Mouse (Mus musculus) embryonic facial prominence, embryonic 14.5 days (tissue): ENCODE measurements around the gene Brd3. TPM values are rescaled to one million over a fixed set of nuclear protein-coding genes. Genes with fewer than 3 reads are reported as not detected.

Experiments used
- ATAC-seq: fragments of 200-750 bp; cut with Nextera tagmentation; 2 replicates; pipeline ENCODE4 v1.8.0; 2017; ENCODE audit warnings: low read depth, moderate number of reproducible peaks, moderate TSS enrichment
- DNase-seq: peaks from one replicate; pipeline ENCODE4 v3.0.0-alpha.2; 2015; ENCODE audit warnings: low spot score
- H3K27ac ChIP-seq: fragments of 300-500 bp; sonication (generic); replicated peaks from 2 replicates; pipeline ENCODE4 v1.5.1; 2014; ENCODE audit warnings: low read depth, mild to moderate bottlenecking, low read length, moderate library complexity
- H3K27me3 ChIP-seq: fragments of 300-500 bp; sonication (generic); replicated peaks from 2 replicates; pipeline ENCODE4 v1.6.1; 2014; ENCODE audit warnings: low read length; ENCODE audit not compliant: control insufficient read depth, insufficient read depth
- H3K36me3 ChIP-seq: fragments of 300-500 bp; sonication (generic); 2 replicates; pipeline ENCODE4 v1.6.1; 2014; ENCODE audit warnings: low read length, mixed read lengths; ENCODE audit not compliant: control insufficient read depth, insufficient read depth
- H3K4me1 ChIP-seq: fragments of 300-500 bp; sonication (generic); 2 replicates; pipeline ENCODE4 v1.6.1; 2014; ENCODE audit warnings: antibody characterized with exemption, low read length; ENCODE audit not compliant: control insufficient read depth, insufficient read depth
- H3K4me2 ChIP-seq: fragments of 300-500 bp; sonication (generic); 2 replicates; pipeline ENCODE4 v1.6.1; 2014; ENCODE audit warnings: low read depth, mild to moderate bottlenecking, low read length, moderate library complexity, mixed read lengths
- H3K4me3 ChIP-seq: fragments of 300-500 bp; sonication (generic); 2 replicates; pipeline ENCODE4 v1.5.1; 2014; ENCODE audit warnings: low read depth, mild to moderate bottlenecking, low read length
- H3K9ac ChIP-seq: fragments of 300-500 bp; sonication (generic); 2 replicates; pipeline ENCODE4 v1.6.1; 2014; ENCODE audit warnings: low read depth, mild to moderate bottlenecking, low read length, moderate library complexity, mixed read lengths
- H3K9me3 ChIP-seq: fragments of 300-500 bp; sonication (generic); 2 replicates; pipeline ENCODE4 v1.6.1; 2016; ENCODE audit warnings: low read length; ENCODE audit not compliant: control insufficient read depth
- WGBS: fragments of 180-500 bp; shearing (Covaris S2); extraction: QIAGEN DNeasy Blood & Tissue Kit; methylation state at CpG from one replicate; pipeline ENCODE4 v1.1.7; 2014; 5-methylcytosine and 5-hydroxymethylcytosine counted together
- polyA plus RNA-seq: library from polyadenylated mRNA; unstranded; fragments of >200 nt; fragmentation: Nextera tagmentation; extraction: Ambion mirVana; gene quantifications from 2 replicates; pipeline ENCODE4 v1.2.1, GENCODE M21; 2014

The Brd3 gene
- polyA plus RNA-seq, 1 experiment from 2014 or later, result 131 TPM

DNA sequence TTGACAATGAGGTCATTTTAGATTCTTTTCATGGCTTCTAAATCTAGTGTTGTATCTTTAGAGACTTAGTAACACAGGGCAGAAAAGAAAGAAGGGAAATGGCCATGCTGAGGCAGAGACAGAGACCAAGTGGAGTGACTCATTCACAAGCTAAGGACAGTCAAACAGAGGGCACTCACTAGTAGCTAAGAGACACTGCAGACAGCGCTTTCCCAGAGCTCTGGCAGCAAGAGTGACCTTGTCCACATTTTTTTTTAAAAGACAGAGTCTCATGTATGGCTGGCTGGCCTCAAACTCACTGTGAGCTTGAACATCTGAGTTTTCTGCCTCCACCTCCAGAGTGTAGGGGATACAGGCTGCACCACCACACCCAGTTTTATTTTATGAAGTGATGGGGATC is 69.6 kb downstream of the Brd3 start:
- Histone ChIP-seq H3K36me3 (no peaks in the 10 kb centered on the region), H3K9ac (no peak overlapping the region), H3K4me2 (no peak overlapping the region), H3K9me3 (no peaks in the 10 kb centered on the region), H3K4me1 (peaks cover 3% of the 10 kb centered on the region), H3K27me3 (no peaks in the 10 kb centered on the region), H3K27ac (no peak overlapping the region), H3K4me3 (no peak overlapping the region)
- 68% methylated on average over 1 of the region's 1 CpGs for WGBS
- ATAC-seq, result no peak
- no peak for DNase-seq

DNA sequence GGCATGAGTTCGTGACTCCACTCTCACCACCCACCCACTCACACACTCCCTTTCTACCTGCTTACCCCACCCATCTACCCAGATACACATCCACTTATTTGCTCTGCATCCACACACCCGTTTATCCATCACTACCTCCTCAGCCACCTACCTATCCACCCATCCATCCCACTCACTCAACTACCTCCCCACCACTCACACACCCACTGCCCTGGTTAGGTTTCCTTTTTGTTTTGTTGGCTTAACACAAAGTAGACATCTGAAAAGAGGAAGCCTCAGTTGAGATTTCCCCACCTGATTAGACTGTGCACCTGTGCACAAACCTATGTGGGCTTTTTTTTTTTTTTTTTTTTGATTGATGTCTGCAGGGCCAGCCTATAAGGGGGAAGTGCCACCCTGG is 74.9 kb downstream of the Brd3 start:
- DNase-seq (no peak), ATAC-seq (no peak)
- H3K9me3 ChIP-seq, result no peaks in the 10 kb centered on the region
- H3K9ac ChIP-seq, result no peak overlapping the region
- peaks cover 3% of the 10 kb centered on the region; the same call in 1 of the 2 replicates for H3K4me1 ChIP-seq
- H3K4me2 ChIP-seq, result no peak overlapping the region
- no peaks in the 10 kb centered on the region for H3K36me3 ChIP-seq
- WGBS, result 79% methylated on average over 2 of the region's 2 CpGs
- H3K27ac ChIP-seq, result no peak overlapping the region
- H3K4me3 ChIP-seq, result no peak overlapping the region
- no peaks in the 10 kb centered on the region for H3K27me3 ChIP-seq

DNA sequence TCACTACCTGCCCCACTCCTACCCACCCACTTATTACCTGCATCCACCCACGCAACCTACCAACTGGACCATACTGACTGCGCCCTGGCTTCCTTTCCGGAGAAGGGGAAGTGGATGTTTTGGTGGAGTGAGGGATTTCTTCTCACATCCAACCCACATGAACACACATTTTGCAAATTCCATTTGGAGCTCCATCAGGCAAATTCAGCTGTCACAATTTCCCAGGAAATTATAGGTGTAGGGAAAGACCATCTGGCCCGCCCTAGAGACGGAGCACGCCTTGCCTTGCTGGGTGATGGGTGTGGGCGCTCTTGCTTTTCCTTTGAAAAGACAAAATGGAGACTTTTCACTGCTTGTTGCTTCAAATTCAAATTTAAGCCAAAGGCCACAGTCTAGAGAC is 76.8 kb downstream of the Brd3 start:
- WGBS, result 85% methylated on average over 7 of the region's 7 CpGs
- DNase-seq (no peak), ATAC-seq (no peak)
- Histone ChIP-seq H3K4me1 (peaks cover 8% of the 10 kb centered on the region), H3K4me2 (no peak overlapping the region), H3K9me3 (no peaks in the 10 kb centered on the region), H3K36me3 (no peaks in the 10 kb centered on the region), H3K4me3 (no peak overlapping the region), H3K27me3 (no peaks in the 10 kb centered on the region), H3K9ac (no peak overlapping the region), H3K27ac (no peak overlapping the region)

DNA sequence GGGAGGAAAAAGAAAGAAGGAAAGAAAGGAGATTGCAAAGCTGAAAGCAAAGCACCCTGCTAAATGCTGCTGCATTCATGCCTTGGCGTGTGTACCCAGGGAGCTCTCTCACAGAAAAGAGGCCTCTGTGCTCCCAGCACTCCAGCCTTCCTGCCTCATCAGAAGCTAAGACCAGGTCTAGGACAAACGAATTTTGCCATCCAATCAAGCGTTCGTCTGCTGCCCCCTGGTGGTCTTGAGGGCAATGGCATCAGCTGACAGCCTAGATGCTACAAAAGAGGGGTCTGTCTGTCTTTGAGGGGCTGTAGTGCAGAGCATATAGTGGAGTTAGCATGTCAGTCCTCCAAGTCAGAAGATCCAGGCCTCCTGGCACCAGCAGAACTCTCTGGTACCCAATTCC is 79.4 kb downstream of the Brd3 start:
- Histone ChIP-seq H3K9ac (no peak overlapping the region), H3K9me3 (no peaks in the 10 kb centered on the region), H3K27ac (no peak overlapping the region), H3K4me2 (no peak overlapping the region), H3K27me3 (no peaks in the 10 kb centered on the region), H3K4me1 (peaks cover 21% of the 10 kb centered on the region), H3K4me3 (no peak overlapping the region), H3K36me3 (no peaks in the 10 kb centered on the region)
- DNase-seq, result peak; percentile 90
- WGBS, result 0% methylated on average over 4 of the region's 4 CpGs
- ATAC-seq, result no peak

DNA sequence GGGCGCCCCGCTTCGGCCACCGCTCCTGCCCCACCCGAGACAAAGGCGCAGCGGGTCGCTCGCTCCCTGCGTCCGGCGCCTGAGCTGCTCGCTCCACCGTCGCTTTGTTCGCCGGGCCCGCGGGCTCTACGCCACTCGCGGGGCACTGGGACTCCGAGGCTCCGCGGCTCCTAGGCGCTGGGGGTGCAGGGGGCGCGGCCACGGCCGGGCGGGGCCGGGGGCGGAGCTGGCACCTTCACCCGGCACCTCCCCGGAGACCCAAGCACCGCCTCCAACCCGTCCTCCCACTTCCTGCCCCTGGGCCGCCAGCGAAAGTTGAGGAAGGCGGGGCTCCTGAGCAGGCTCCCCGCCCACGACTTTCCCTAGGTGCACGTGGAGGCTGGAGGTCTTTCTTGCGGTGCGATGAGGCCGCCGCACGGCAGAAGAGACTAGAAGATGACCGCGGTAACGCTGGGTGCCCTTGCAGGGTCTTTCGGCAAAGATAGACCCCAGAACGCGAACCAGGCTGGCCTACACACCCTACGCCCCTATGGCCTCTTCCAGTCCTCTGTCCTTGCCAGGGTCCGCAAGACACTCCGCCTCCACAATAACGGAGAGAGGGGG is 80.5 kb downstream of the Brd3 start, which contains the start of gene Vav2:
Gene Vav2 (minus strand): TSS at position 179 of the 603 bp plus-strand sequence.
- Histone ChIP-seq H3K9me3 (no peaks in the 10 kb centered on the region), H3K4me1 (peaks cover 21% of the 10 kb centered on the region), H3K27ac (peak within 1 kb of the TSS; percentile 78), H3K4me3 (peak within 1 kb of the TSS; percentile 88), H3K27me3 (no peaks in the 10 kb centered on the region), H3K9ac (peak within 1 kb of the TSS; percentile 81), H3K4me2 (peak within 1 kb of the TSS; percentile 99), H3K36me3 (no peaks in the 10 kb centered on the region)
- ATAC-seq, result peak; percentile 94
- peak; percentile 97 for DNase-seq
- WGBS, result under 1% methylated on average over 24 of the region's 58 CpGs

DNA sequence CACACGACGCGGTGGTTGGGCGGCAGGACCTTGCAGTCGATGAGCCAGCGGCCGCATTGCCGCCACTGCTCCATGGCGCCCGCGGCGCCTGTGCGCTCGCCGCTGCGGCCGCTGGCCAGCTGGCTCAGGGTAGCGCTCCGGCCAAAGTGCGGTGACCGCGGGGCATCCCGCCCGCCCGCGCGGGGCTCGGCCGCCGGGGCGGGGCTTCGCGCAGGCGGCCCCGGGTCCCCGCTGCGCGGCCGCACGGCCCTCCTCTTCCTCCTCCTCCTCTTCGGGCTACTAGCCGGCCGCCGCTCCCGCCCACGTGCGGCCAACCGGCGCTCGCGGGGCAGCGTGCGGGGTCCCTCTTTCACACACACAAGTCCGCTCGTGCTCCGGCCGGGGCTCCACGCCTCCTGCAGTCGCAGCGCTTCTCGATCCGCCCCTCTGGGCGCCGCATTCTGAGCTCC is 81.0 kb downstream of the Brd3 start:
- no peak for DNase-seq
- H3K36me3 ChIP-seq, result no peaks in the 10 kb centered on the region
- peak overlapping the region; percentile 88 for H3K4me3 ChIP-seq
- WGBS, result no CpG with 5 or more reads among the region's 64 CpGs
- peak overlapping the region; percentile 81 for H3K9ac ChIP-seq
- peak overlapping the region; percentile 78 for H3K27ac ChIP-seq
- H3K27me3 ChIP-seq, result no peaks in the 10 kb centered on the region
- no peaks in the 10 kb centered on the region for H3K9me3 ChIP-seq
- peaks cover 21% of the 10 kb centered on the region for H3K4me1 ChIP-seq
- H3K4me2 ChIP-seq, result peak overlapping the region; percentile 99
- ATAC-seq, result peak; percentile 42

DNA sequence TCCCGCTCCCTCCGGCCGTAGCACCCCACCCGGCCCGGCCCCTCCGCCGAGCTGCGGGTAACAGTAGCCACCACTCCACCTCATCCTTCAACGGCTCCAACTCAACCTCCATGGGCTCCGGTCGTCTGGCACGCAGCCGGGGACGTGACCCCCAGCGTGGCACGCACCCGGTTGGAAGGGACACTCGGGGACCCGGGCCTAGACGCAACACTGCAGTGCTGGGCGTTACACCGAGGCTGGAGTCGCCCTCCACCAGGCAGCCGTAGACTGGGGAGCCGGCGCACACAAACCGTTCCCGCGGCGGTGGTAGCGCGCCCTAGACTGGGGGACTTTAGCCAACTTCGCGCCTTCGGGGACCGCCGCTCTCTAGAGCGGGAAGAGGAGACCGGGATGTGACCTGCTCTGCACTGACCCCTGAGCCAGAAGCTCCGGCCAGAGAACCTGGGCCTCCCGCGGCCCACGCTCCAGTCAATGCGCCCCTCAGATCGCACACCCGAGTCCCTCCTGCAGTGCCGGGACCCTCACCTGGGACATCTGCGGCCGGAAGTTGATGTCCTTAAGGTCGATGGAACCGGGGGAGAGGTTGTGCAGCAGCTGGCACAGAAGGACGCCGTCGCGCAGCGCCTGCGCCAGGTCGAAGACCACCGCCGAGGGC is 81.6 kb downstream of the Brd3 start:
- DNase-seq (no peak), ATAC-seq (peak; percentile 10; the same call in 1 of the 2 replicates)
- Histone ChIP-seq H3K27me3 (no peaks in the 10 kb centered on the region), H3K4me2 (peak overlapping the region; percentile 99), H3K4me3 (peak overlapping the region; percentile 88), H3K36me3 (no peaks in the 10 kb centered on the region), H3K9ac (peak overlapping the region; percentile 81), H3K9me3 (no peaks in the 10 kb centered on the region), H3K27ac (peak overlapping the region; percentile 78; the same call in 1 of the 2 replicates), H3K4me1 (peaks cover 23% of the 10 kb centered on the region)
- 0% methylated on average over 19 of the region's 60 CpGs for WGBS

DNA sequence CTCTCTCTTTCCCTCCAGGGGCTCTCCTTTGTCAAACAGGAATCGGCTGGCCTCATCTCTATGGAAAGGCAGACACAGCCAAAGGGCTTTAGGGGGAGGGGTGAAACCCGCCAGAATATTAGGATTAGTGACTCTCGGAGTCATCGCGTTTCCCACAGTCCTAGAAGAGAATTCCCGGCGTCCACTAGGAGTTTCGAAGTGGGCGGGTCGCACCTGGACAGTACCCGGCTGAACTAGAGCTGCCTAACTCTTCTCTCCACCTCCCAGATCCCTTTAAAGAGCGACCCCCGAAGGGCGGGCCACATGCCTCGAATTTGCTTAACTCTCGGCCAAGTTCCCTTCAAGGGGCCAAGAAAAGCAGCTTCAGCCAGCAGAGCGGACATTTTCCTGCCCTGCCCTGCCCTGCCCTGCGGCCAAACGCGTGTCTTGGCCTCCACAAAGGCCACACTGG is 82.3 kb downstream of the Brd3 start:
- Histone ChIP-seq H3K4me2 (peak overlapping the region; percentile 99), H3K27ac (no peak overlapping the region), H3K9ac (peak overlapping the region; percentile 81), H3K4me3 (peak overlapping the region; percentile 88), H3K36me3 (no peaks in the 10 kb centered on the region), H3K4me1 (peaks cover 23% of the 10 kb centered on the region), H3K27me3 (no peaks in the 10 kb centered on the region), H3K9me3 (no peaks in the 10 kb centered on the region)
- ATAC-seq (no peak), DNase-seq (peak; percentile 73)
- 0% methylated on average over 20 of the region's 20 CpGs for WGBS
